Mouse (Mus musculus) neural tube, embryonic 11.5 days (tissue): ENCODE measurements at regions not wholly inside any gene's neighbourhood (a gene's known extent, or its start where the extent isn't known, plus 50 kb on each side); places are given as distances from the start of the nearest gene placed in this dataset.

ENCODE experiments used
- ATAC-seq: fragments of 200-750 bp; cut with Nextera tagmentation; 2 replicates; pipeline ENCODE4 v1.8.0; 2017; ENCODE audit warnings: moderate number of reproducible peaks, mild to moderate bottlenecking, moderate TSS enrichment, moderate library complexity; ENCODE audit not compliant: insufficient read depth, low FRiP score, low TSS enrichment
- DNase-seq: peaks from one replicate; pipeline ENCODE4 v3.0.0-alpha.2; 2015; ENCODE audit warnings: low spot score
- H3K27ac ChIP-seq: fragments of 300-500 bp; sonication (generic); 2 replicates; pipeline ENCODE4 v1.5.1; 2014; ENCODE audit warnings: low read depth, mild to moderate bottlenecking, low read length
- H3K27me3 ChIP-seq: fragments of 300-500 bp; sonication (generic); 2 replicates; pipeline ENCODE4 v1.6.1; 2014; ENCODE audit warnings: mild to moderate bottlenecking, low read length, mixed read lengths; ENCODE audit not compliant: control insufficient read depth, insufficient read depth
- H3K36me3 ChIP-seq: fragments of 300-500 bp; sonication (generic); 2 replicates; pipeline ENCODE4 v1.6.1; 2014; ENCODE audit warnings: mild to moderate bottlenecking, low read length, moderate library complexity, mixed read lengths; ENCODE audit not compliant: control insufficient read depth, insufficient read depth
- H3K4me1 ChIP-seq: fragments of 300-500 bp; sonication (generic); 2 replicates; pipeline ENCODE4 v1.6.1; 2014; ENCODE audit warnings: low read length, mixed read lengths; ENCODE audit not compliant: control insufficient read depth, insufficient read depth
- H3K4me2 ChIP-seq: fragments of 300-500 bp; sonication (generic); 2 replicates; pipeline ENCODE4 v1.6.1; 2014; ENCODE audit warnings: low read depth, mild to moderate bottlenecking, moderate library complexity
- H3K4me3 ChIP-seq: fragments of 300-500 bp; sonication (generic); 2 replicates; pipeline ENCODE4 v1.5.1; 2014; ENCODE audit warnings: low read depth, low read length
- H3K9ac ChIP-seq: fragments of 300-500 bp; sonication (generic); 2 replicates; pipeline ENCODE4 v1.6.1; 2014; ENCODE audit warnings: mild to moderate bottlenecking, low read length
- H3K9me3 ChIP-seq: fragments of 300-500 bp; sonication (generic); 2 replicates; pipeline ENCODE4 v1.6.1; 2016; ENCODE audit warnings: low read length; ENCODE audit not compliant: control insufficient read depth
- WGBS: fragments of 180-500 bp; shearing (Covaris S2); extraction: QIAGEN DNeasy Blood & Tissue Kit; methylation state at CpG from one replicate; pipeline ENCODE4 v1.1.7; 2014; 5-methylcytosine and 5-hydroxymethylcytosine counted together

- H3K36me3 ChIP-seq, result no peaks in the 10 kb centered on the region
- no peak overlapping the region for H3K4me3 ChIP-seq
- no peak overlapping the region for H3K9ac ChIP-seq
- H3K27ac ChIP-seq, result peak overlapping the region; percentile 1; the same call in 1 of the 2 replicates
- H3K27me3 ChIP-seq, result no peaks in the 10 kb centered on the region
- no peaks in the 10 kb centered on the region for H3K4me1 ChIP-seq
- peak; percentile 97 for ATAC-seq
- H3K4me2 ChIP-seq, result 0 out of 2 replicates have a peak overlapping the region, but pooled peaks have one; percentile 13
- 40% methylated on average over 15 of the region's 15 CpGs for WGBS
- peak; percentile 81 for DNase-seq
- H3K9me3 ChIP-seq, result no peaks in the 10 kb centered on the region
Observed at GRCm38 (mm10) chr2:74426746-74427145, 152.5 kb downstream of the Lnpk start.

- H3K9ac ChIP-seq, result no peak overlapping the region
- H3K4me3 ChIP-seq, result no peak overlapping the region
- DNase-seq (no peak), ATAC-seq (no peak)
- no peaks in the 10 kb centered on the region for H3K36me3 ChIP-seq
- H3K4me1 ChIP-seq, result no peaks in the 10 kb centered on the region
- H3K27me3 ChIP-seq, result no peaks in the 10 kb centered on the region
- no peak overlapping the region for H3K4me2 ChIP-seq
- H3K27ac ChIP-seq, result no peak overlapping the region
- H3K9me3 ChIP-seq, result no peaks in the 10 kb centered on the region
- 90% methylated on average over 3 of the region's 3 CpGs for WGBS
Observed at GRCm38 (mm10) chr2:74424726-74425125, 154.5 kb downstream of the Lnpk start.

GRCm38 (mm10) chr2:74416097-74416496, 163.1 kb downstream of the Lnpk start:
- Histone ChIP-seq H3K36me3 (no peaks in the 10 kb centered on the region), H3K27ac (no peak overlapping the region), H3K4me3 (no peak overlapping the region), H3K4me2 (no peak overlapping the region), H3K4me1 (no peaks in the 10 kb centered on the region), H3K9me3 (no peaks in the 10 kb centered on the region), H3K27me3 (no peaks in the 10 kb centered on the region), H3K9ac (no peak overlapping the region)
- DNase-seq (peak; percentile 21), ATAC-seq (no peak)
- WGBS, result 41% methylated on average over 4 of the region's 4 CpGs

GRCm38 (mm10) chr2:74414721-74415120, 164.5 kb downstream of the Lnpk start:
- no peaks in the 10 kb centered on the region for H3K27me3 ChIP-seq

GRCm38 (mm10) chr2:74409856-74410404, 169.3 kb downstream of the Lnpk start:
- H3K4me3 ChIP-seq, result no peak overlapping the region
- no peaks in the 10 kb centered on the region for H3K9me3 ChIP-seq
- H3K27ac ChIP-seq, result no peak overlapping the region
- H3K9ac ChIP-seq, result no peak overlapping the region
- WGBS, result 85% methylated on average over 4 of the region's 4 CpGs
- no peak for ATAC-seq
- DNase-seq, result no peak
- no peaks in the 10 kb centered on the region for H3K36me3 ChIP-seq
- no peak overlapping the region for H3K4me2 ChIP-seq
- H3K4me1 ChIP-seq, result peaks cover under 1% of the 10 kb centered on the region; the same call in 1 of the 2 replicates
- no peaks in the 10 kb centered on the region for H3K27me3 ChIP-seq

More at GRCm38 (mm10) chr2:74414721-74415120, 164.5 kb downstream of the Lnpk start:
- DNase-seq, result no peak
- H3K27ac ChIP-seq, result no peak overlapping the region
- no peak overlapping the region for H3K4me2 ChIP-seq
- no peaks in the 10 kb centered on the region for H3K36me3 ChIP-seq
- 96% methylated on average over 12 of the region's 13 CpGs for WGBS
- no peaks in the 10 kb centered on the region for H3K4me1 ChIP-seq
- H3K9me3 ChIP-seq, result no peaks in the 10 kb centered on the region
- H3K4me3 ChIP-seq, result no peak overlapping the region
- no peak for ATAC-seq
- H3K9ac ChIP-seq, result no peak overlapping the region

- WGBS, result 56% methylated on average over 3 of the region's 3 CpGs
- no peaks in the 10 kb centered on the region for H3K36me3 ChIP-seq
- H3K27ac ChIP-seq, result no peak overlapping the region
- H3K9ac ChIP-seq, result no peak overlapping the region
- H3K4me3 ChIP-seq, result no peak overlapping the region
- DNase-seq (no peak), ATAC-seq (no peak)
- H3K9me3 ChIP-seq, result no peaks in the 10 kb centered on the region
- peaks cover 4% of the 10 kb centered on the region; the same call in 1 of the 2 replicates for H3K4me1 ChIP-seq
- H3K27me3 ChIP-seq, result no peaks in the 10 kb centered on the region
- no peak overlapping the region for H3K4me2 ChIP-seq
Observed at GRCm38 (mm10) chr2:74404493-74404892, 174.7 kb downstream of the Lnpk start.

GRCm38 (mm10) chr2:74391064-74391463, 188.2 kb downstream of the Lnpk start:
- 86% methylated on average over 4 of the region's 4 CpGs for WGBS
- H3K36me3 ChIP-seq, result no peaks in the 10 kb centered on the region
- no peaks in the 10 kb centered on the region for H3K9me3 ChIP-seq
- no peaks in the 10 kb centered on the region for H3K4me1 ChIP-seq
- no peaks in the 10 kb centered on the region for H3K27me3 ChIP-seq
- H3K27ac ChIP-seq, result no peak overlapping the region
- no peak overlapping the region for H3K4me2 ChIP-seq
- ATAC-seq, result no peak
- DNase-seq, result no peak
- no peak overlapping the region for H3K4me3 ChIP-seq
- no peak overlapping the region for H3K9ac ChIP-seq

GRCm38 (mm10) chr2:74388078-74388477, 191.2 kb downstream of the Lnpk start:
- H3K27ac ChIP-seq, result no peak overlapping the region
- no peaks in the 10 kb centered on the region for H3K36me3 ChIP-seq
- no peak overlapping the region for H3K4me2 ChIP-seq
- 89% methylated on average over 5 of the region's 5 CpGs for WGBS
- no peaks in the 10 kb centered on the region for H3K9me3 ChIP-seq
- ATAC-seq (no peak), DNase-seq (no peak)
- no peaks in the 10 kb centered on the region for H3K4me1 ChIP-seq
- H3K27me3 ChIP-seq, result no peaks in the 10 kb centered on the region
- H3K4me3 ChIP-seq, result no peak overlapping the region
- H3K9ac ChIP-seq, result no peak overlapping the region

- WGBS, result 94% methylated on average over 1 of the region's 1 CpGs
- H3K4me2 ChIP-seq, result no peak overlapping the region
- H3K4me1 ChIP-seq, result no peaks in the 10 kb centered on the region
- H3K36me3 ChIP-seq, result no peaks in the 10 kb centered on the region
- no peaks in the 10 kb centered on the region for H3K9me3 ChIP-seq
- no peak overlapping the region for H3K9ac ChIP-seq
- DNase-seq, result no peak
- ATAC-seq, result no peak
- no peak overlapping the region for H3K27ac ChIP-seq
- H3K27me3 ChIP-seq, result no peaks in the 10 kb centered on the region
- H3K4me3 ChIP-seq, result no peak overlapping the region
Observed at GRCm38 (mm10) chr2:74384918-74385317, 194.3 kb downstream of the Lnpk start.
